Mouse (Mus musculus) left cerebral cortex, postnatal 36 days (tissue): Measurements from ENCODE around the gene Rnf213. TPM values are rescaled to one million over a fixed set of nuclear protein-coding genes. Genes with fewer than 3 reads are reported as not detected.

Experiments used
- DNase-seq, 2 experiments: peaks; one replicate each; pipeline ENCODE4 v3.0.0; 2021 to 2022; ENCODE audit warnings: low spot score in 2 of 2, mixed read lengths in 1 of 2
- intact Hi-C: fragments of 180-260 bp; cut with DNase I; formaldehyde crosslinking; loops from one replicate; pipeline ENCODE4 v1.15.1; 2025
- total RNA-seq, 2 experiments: library from RNA; stranded (reverse); gene quantifications; 2 replicates each; pipeline ENCODE4 v1.2.3; 2021

Rnf213 gene
- total RNA-seq, 2 experiments from 2014 or later = 2.8 to 3.0 TPM

GRCm38 (mm10) chr11:119431516-119431915 is 38.6 kb downstream of the Rnf213 start:
- DNase-seq = no peak
- intact Hi-C loops = loop anchor here (10.0 kb wide), 1 partner anchor 97 kb away; no protein-coding TSS in a partner anchor

GRCm38 (mm10) chr11:119432706-119433105 is 39.8 kb downstream of the Rnf213 start:
- intact Hi-C loops = loop anchor here (10.0 kb wide), 1 partner anchor 98 kb away; no protein-coding TSS in a partner anchor
- no peak for DNase-seq

- intact Hi-C loops = loop anchor here (10.0 kb wide), 1 partner anchor 100 kb away; no protein-coding TSS in a partner anchor
- no peak for DNase-seq
Observed at GRCm38 (mm10) chr11:119434316-119434715, 41.4 kb downstream of the Rnf213 start.

- intact Hi-C loops = loop anchor here (10.0 kb wide), 1 partner anchor 101 kb away; no protein-coding TSS in a partner anchor
- DNase-seq = no peak
Observed at GRCm38 (mm10) chr11:119435880-119436872, 43.3 kb downstream of the Rnf213 start.

GRCm38 (mm10) chr11:119438776-119439175 is 45.9 kb downstream of the Rnf213 start:
- DNase-seq = no peak

GRCm38 (mm10) chr11:119442199-119442598 is 49.3 kb downstream of the Rnf213 start:
- DNase-seq = no peak
- intact Hi-C loops = no loop called here

More at GRCm38 (mm10) chr11:119438776-119439175, 45.9 kb downstream of the Rnf213 start:
- intact Hi-C loops = loop anchor here (10.0 kb wide), 1 partner anchor 104 kb away; no protein-coding TSS in a partner anchor

- intact Hi-C loops = no loop called here
- no peak for DNase-seq
Observed at GRCm38 (mm10) chr11:119443442-119443841, 50.5 kb downstream of the Rnf213 start.

GRCm38 (mm10) chr11:119456097-119456496 is 63.2 kb downstream of the Rnf213 start:
- intact Hi-C loops = no loop called here
- DNase-seq = no peak

GRCm38 (mm10) chr11:119477876-119478275 is 85.0 kb downstream of the Rnf213 start:
- intact Hi-C loops = no loop called here
- DNase-seq = no peak

- peak; percentile 99 for DNase-seq
- intact Hi-C loops = loop anchor here (2.0 kb wide), 1 partner anchor 192 kb away; no protein-coding TSS in a partner anchor
Observed at GRCm38 (mm10) chr11:119490861-119491689, 98.2 kb downstream of the Rnf213 start, which contains the start of gene Endov. Gene Endov (plus strand): TSS chr11:119491347.

- intact Hi-C loops = loop anchor here (2.0 kb wide), 1 partner anchor 193 kb away; no protein-coding TSS in a partner anchor
- DNase-seq = no peak
Observed at GRCm38 (mm10) chr11:119491690-119492087, 98.8 kb downstream of the Rnf213 start.

GRCm38 (mm10) chr11:119492830-119493229 is 99.9 kb downstream of the Rnf213 start:
- intact Hi-C loops = no loop called here

GRCm38 (mm10) chr11:119493516-119493915 is 100.6 kb downstream of the Rnf213 start:
- no peak for DNase-seq
- intact Hi-C loops = no loop called here

More at GRCm38 (mm10) chr11:119492830-119493229, 99.9 kb downstream of the Rnf213 start:
- no peak for DNase-seq

GRCm38 (mm10) chr11:119496147-119496546 is 103.2 kb downstream of the Rnf213 start:
- intact Hi-C loops = no loop called here

GRCm38 (mm10) chr11:119497451-119497850 is 104.6 kb downstream of the Rnf213 start:
- no peak for DNase-seq
- intact Hi-C loops = no loop called here

More at GRCm38 (mm10) chr11:119496147-119496546, 103.2 kb downstream of the Rnf213 start:
- no peak for DNase-seq

- no peak for DNase-seq
- intact Hi-C loops = no loop called here
Observed at GRCm38 (mm10) chr11:119499297-119499696, 106.4 kb downstream of the Rnf213 start.

GRCm38 (mm10) chr11:119500011-119500410 is 107.1 kb downstream of the Rnf213 start:
- no peak for DNase-seq
- intact Hi-C loops = loop anchor here (5.0 to 10.0 kb wide), 3 partner anchors 102 to 495 kb away; partner anchors contain the start of gene Rptor

GRCm38 (mm10) chr11:119503675-119504074 is 110.8 kb downstream of the Rnf213 start:
- intact Hi-C loops = loop anchor here (1.0 to 10.0 kb wide), 4 partner anchors 99 to 491 kb away; partner anchors contain the start of gene Rptor
- peak; percentile 72 to 74 for DNase-seq

- intact Hi-C loops = loop anchor here (10.0 kb wide), 1 partner anchor 488 kb away; no protein-coding TSS in a partner anchor
Observed at GRCm38 (mm10) chr11:119506386-119506785, 113.5 kb downstream of the Rnf213 start.

More at GRCm38 (mm10) chr11:119506386-119506785, 113.5 kb downstream of the Rnf213 start:
- DNase-seq = no peak
